Mouse (Mus musculus): ENCODE measurements around the gene Mfsd4a.

Gene Mfsd4a

DNA sequence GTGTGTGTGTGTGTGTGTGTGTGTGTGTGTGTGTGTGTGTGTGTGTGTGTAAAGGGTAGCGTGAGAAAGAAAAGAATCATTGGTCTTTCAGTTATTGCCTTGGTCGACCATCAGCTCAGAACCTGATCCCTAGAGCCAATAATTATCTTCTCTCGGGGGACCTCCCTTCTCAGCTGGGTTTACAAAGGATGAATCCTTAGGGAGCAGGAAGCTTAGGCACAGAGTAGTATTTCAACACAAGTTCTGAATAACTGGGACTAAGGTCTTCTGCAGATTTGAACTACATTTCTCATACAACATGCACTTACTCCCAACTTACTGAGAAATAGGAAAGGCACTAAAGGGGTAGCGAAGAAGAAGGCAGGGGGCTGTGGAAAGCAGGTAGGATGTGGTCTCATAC lies 78.4 kb downstream of the Mfsd4a start:
- DNase-seq (ENCODE audit: low spot score): no peak

DNA sequence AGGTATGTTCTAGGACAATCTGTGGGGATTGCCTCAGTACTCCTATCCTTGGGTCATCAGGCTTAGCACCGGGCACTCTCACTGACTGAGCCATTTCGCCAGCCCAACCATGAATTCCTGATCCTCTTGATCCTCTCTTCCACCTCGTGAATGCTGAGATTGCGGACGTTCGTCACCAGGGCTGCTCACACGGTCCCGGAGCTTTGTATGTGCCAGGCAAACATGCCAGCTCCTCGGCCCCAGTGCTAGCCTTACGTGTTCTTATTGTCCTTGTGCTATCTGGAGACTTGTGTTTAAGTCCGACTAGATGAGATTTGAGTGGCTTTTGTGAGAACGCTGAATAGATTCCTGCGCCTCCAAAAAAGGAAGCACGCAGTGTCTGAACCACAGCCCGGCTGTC lies 80.4 kb downstream of the Mfsd4a start:
- no peak for DNase-seq (ENCODE audit: low spot score)

DNA sequence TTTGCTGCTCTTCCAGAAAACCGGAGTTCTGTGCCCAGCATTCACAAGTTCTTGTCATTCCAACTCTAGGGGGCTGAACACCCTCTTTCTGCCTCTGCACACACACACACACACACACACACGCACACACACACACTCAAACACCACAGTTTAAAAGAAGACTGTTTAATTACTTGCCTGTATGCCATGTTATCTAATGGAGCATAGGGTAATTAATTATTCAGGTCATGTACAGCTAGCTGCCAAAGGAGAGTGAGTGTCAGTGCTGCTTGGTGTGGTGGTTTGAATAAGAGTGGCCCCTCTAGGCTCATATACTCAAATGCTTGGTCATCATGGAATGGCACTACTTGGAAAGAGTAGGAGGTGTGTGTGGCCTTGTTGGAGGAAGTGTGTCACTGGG lies 84.1 kb downstream of the Mfsd4a start:
- DNase-seq (ENCODE audit: low spot score): no peak

DNA sequence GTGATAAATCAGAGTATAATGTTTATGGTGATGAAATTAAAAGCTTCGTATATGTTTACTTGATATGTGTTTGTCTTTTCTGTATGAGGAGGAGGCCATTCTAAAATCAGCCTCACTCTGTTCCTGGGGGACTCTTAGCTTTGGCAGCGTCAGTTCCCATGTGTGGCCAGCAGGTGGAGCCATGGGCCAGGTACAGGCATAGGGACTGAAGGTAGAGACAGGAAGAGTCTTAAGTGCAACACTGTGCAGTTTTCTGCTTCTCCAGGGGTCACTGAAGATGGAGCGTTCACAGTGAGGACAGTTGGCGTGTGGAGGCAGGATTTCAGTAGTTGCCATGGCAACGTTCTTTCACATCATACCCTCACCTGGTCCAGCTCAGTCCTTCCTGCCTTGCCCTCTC lies 85.0 kb downstream of the Mfsd4a start:
- peak; percentile 79 for DNase-seq (ENCODE audit: low spot score)

DNA sequence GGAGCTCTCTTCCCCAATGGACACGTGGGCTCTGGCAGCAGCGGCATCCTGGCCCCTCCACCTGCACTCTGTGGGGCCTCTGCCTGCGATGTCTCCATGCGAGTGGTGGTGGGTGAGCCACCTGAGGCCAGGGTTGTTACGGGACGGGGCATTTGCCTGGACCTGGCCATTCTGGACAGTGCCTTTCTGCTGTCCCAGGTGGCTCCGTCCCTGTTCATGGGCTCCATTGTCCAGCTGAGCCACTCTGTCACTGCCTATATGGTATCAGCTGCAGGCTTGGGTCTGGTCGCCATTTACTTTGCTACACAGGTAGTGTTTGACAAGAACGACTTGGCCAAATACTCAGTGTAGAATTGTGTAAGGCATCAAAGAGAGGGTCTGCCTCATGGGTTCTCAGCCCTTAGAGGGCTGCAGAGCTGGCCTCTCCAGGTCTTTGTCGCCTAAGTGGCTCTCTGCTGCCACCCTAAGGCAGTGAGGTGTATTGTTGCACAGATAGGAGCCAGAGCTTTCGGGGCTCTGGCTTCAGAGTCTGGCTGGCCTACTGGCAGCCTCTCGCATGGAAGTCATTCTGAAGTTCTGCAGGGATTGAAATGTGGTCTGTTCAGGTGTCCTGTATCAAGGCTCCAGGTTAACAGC lies 86.4 kb downstream of the Mfsd4a start:
- DNase-seq (ENCODE audit: low spot score): peak; percentile 75

DNA sequence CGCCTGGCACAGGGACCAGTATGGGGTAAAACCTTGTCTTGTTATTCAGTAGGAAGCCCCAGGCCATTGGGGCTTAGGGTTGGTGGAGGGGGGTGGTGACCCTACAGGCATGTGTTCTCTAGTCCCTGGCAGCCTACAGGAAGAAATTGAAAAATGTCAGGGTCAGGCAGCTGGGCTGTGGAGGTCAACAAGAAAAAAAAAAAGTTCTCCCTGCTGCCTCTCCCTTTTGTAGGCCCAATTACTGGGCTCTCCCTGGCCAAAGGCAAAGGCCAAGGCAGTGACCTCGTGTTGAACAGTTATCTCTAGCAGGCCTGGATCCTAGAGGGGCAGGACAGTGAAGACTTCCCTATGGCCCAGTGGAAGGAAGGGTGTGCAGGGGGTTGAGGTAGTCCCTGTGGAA lies 87.4 kb downstream of the Mfsd4a start:
- no peak for DNase-seq (ENCODE audit: low spot score)

DNA sequence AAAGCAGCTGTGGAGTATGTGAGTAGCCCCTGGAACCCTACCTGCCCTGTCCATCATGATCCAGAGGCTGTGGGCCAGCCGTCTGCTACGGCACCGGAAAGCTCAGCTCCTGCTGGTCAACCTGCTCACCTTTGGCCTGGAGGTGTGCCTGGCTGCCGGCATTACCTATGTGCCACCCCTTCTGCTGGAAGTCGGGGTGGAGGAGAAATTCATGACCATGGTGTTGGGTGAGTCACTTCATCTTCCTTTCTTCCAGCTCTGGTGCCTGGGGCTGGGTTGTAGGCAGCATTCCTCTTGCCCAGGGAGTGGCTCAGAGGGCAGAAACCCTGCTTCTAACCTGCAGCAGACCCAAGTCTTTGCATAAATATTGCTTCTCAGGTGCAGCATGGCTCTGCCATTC lies 91.0 kb downstream of the Mfsd4a start:
- no peak for DNase-seq (ENCODE audit: low spot score)

DNA sequence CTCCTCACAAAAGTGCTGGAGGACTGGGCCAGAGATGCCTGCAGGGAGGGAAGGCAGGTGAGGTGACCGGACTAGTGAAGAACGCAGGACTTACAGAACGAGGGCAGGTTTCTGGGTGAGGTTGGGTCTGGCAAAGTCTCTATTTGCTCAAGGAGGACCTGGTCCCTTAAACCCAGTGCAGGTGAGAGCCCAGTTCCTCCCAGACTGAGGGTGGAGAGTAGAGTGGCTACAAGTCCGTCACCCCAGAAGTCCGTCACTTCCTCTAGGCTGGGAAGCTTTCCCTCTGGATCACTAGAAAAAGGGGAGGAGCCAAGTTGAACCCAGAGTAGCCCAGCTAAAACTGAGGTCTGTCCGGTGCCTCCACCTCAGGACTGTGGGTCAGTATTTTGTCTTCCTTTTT lies 93.9 kb downstream of the Mfsd4a start:
- no peak for DNase-seq (ENCODE audit: low spot score)

Measured in MN1 (cell line).